Mouse (Mus musculus): ENCODE measurements around the gene Gm5127.

Gm5127 gene

GRCm38 (mm10) chrX:106582886-106583285 is at the start of gene Gm5127:
Gene Gm5127 (plus strand): TSS chrX:106583186.
- no peak for DNase-seq (ENCODE audit: low spot score)

GRCm38 (mm10) chrX:106536359-106536758 is 46.6 kb upstream of the Gm5127 start:
- no peak for DNase-seq (ENCODE audit: low spot score)

- DNase-seq (ENCODE audit: low spot score) = no peak
These were observed 27.5 kb upstream of the Gm5127 start for GRCm38 (mm10) chrX:106555457-106555856.

- DNase-seq (ENCODE audit: low spot score) = no peak
These were observed 4.0 kb upstream of the Gm5127 start for GRCm38 (mm10) chrX:106578966-106579365.

GRCm38 (mm10) chrX:106580410-106580809 is 2.6 kb upstream of the Gm5127 start:
- no peak for DNase-seq (ENCODE audit: low spot score)

GRCm38 (mm10) chrX:106582197-106582596 is 789 bp upstream of the Gm5127 start:
- no peak for DNase-seq (ENCODE audit: low spot score)

GRCm38 (mm10) chrX:106593914-106594313 is 10.9 kb downstream of the Gm5127 start:
- no peak for DNase-seq (ENCODE audit: low spot score)

- no peak for DNase-seq (ENCODE audit: low spot score)
These were observed 12.9 kb downstream of the Gm5127 start for GRCm38 (mm10) chrX:106595904-106596303.

- DNase-seq (ENCODE audit: low spot score) = no peak
These were observed 19.7 kb downstream of the Gm5127 start for GRCm38 (mm10) chrX:106602574-106603258.

GRCm38 (mm10) chrX:106603386-106603785 is 20.4 kb downstream of the Gm5127 start, which contains the start of gene Cysltr1:
Gene Cysltr1 (minus strand): TSS chrX:106603679.
- DNase-seq (ENCODE audit: low spot score) = no peak

- DNase-seq (ENCODE audit: low spot score) = no peak
These were observed 39.5 kb downstream of the Gm5127 start for GRCm38 (mm10) chrX:106622512-106622911.

GRCm38 (mm10) chrX:106623667-106624066 is 40.7 kb downstream of the Gm5127 start:
- no peak for DNase-seq (ENCODE audit: low spot score)

- DNase-seq (ENCODE audit: low spot score) = no peak
These were observed 45.5 kb downstream of the Gm5127 start for GRCm38 (mm10) chrX:106628514-106628913.

GRCm38 (mm10) chrX:106633543-106633942 is 50.6 kb downstream of the Gm5127 start:
- DNase-seq (ENCODE audit: low spot score) = no peak

- no peak for DNase-seq (ENCODE audit: low spot score)
These were observed 52.0 kb downstream of the Gm5127 start for GRCm38 (mm10) chrX:106634799-106635541.

- no peak for DNase-seq (ENCODE audit: low spot score)
These were observed 79.1 kb downstream of the Gm5127 start for GRCm38 (mm10) chrX:106662101-106662500.

- peak; percentile 26 for DNase-seq (ENCODE audit: low spot score)
These were observed 121.6 kb downstream of the Gm5127 start for GRCm38 (mm10) chrX:106704590-106704989.

GRCm38 (mm10) chrX:106717160-106717559 is 134.2 kb downstream of the Gm5127 start:
- DNase-seq (ENCODE audit: low spot score) = no peak

GRCm38 (mm10) chrX:106742241-106742640 is 159.3 kb downstream of the Gm5127 start:
- DNase-seq (ENCODE audit: low spot score) = no peak

- no peak for DNase-seq (ENCODE audit: low spot score)
These were observed 172.3 kb downstream of the Gm5127 start for GRCm38 (mm10) chrX:106755272-106755671.
